Mouse (Mus musculus) granulocyte monocyte progenitor cell, adult 5-6 weeks (primary cell): ENCODE results near the gene B3galt5. TPM values are rescaled to one million over a fixed set of nuclear protein-coding genes. Genes with fewer than 3 reads are reported as not detected.

Source experiments
- ATAC-seq: replicated peaks from 2 replicates; pipeline ENCODE4 v1.8.0; 2016; ENCODE audit warnings: mild to moderate bottlenecking, moderate TSS enrichment, inconsistent platforms; ENCODE audit not compliant: poor library complexity, severe bottlenecking
- total RNA-seq, 2 experiments: library from RNA; stranded (forward) in 1 of 2; stranded (reverse) in 1 of 2; fragments of 200-712, 200-1000 nt in 1 of 2; fragments of >200 nt in 1 of 2; fragmentation: Nextera tagmentation in 1 of 2; gene quantifications; 2 replicates each; pipeline ENCODE4 v1.2.3; 2014 to 2017

Gene B3galt5
- 0.21 and 0.36 TPM in 2 replicates for total RNA-seq (2014; fragmentation: Nextera tagmentation)
- total RNA-seq (2017) = 0.39 and 4.3 TPM in 2 replicates

DNA sequence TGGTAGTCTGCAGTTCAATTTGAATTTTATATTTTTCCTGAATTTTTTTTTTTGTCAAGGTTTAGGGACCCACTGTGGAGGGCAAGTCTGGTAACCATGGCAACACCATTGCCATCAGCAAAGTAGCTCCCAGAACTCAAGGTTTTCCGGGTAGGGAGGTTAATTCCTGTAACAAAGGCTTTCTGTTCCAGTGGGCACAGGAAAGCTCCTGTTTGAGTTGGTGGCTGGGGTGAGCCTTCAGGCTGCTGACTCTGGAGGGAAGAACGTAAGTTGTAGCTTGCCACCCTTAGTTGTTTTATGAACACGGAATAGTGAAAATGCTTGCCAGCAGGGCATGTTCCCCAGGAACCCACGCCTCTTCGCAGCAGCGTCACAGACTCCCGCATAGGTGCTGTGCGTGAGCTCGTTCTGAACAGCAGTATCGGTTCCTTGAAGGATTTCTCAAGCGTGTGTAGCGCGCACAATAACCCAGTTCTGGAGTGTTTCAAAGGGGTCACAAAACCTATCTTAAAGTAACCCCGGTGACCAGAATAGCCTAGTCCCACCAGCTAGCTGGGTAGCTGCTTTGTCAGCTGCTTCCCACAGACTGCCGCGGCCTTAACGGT is at the start of gene B3galt5:
Gene B3galt5, plus strand, starts transcription at position 436 of the 605 bp plus-strand sequence.
- ATAC-seq = no peak

DNA sequence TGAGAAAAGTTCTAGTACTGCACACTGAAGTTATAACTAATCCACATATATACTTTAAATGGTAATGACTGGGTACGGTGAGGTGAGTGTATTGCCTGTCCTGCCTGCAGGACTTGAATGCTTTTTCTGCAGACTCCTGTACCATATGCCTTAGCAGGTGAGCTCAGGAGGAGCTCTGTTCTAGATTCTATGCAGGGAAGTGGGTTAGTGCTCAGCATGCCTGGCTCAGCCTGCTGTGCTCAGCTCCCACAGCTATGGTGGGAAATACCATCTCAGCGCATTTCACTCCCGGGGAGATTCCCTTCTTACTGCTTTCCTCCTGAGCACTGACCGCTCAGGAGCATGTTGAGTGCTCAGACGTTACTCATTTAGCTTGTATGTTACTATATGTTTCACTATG is 48.0 kb upstream of the B3galt5 start:
- no peak for ATAC-seq

DNA sequence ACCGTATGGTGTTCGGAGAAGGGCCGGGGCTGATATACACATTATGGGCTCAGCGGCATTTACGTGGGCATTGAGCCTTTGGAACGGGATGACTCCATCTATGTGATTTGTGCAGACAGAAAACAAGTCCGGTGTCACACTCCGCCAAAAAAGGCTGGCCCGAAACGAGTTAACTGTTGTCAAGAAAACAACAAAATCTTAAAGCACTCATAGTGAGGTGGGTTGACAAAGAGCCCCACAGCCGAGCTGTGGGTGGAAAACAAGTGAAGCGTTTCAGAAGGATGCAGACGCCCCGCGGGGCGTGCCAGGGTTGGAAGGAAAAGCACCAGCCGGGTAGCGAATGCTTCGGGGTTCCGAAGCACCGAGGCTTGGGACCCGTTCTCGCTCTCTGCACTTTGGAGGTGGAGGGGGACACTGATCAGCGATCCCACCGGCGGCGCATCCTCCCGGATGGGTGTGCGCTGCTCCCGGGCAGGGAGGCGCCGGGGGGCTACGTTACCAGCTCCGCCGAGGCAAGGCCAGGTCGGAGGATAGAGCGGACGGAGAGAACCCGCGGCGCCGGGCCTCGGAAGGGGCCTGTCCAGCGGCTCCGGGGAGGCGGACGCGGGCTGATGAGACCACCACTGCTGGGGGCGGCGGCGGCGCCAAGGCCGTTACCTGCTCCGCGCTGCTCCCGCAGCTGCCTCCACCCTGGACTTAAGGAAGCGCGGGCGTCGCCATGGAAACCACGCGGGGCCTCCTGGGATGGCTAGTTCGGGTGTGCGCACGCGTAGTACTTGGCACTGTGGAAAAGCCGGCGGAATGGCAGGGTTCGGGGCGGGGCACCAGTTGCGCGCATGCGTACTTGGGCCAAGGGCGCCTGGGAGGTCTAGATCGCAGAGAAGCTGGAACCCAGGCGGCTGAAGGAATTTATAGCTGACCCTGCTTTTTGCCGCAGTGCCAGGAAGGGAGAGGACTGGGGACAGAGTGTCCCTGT is 43.8 kb upstream of the B3galt5 start, which contains the start of gene Lca5l:
Gene Lca5l, minus strand, starts transcription at position 741 of the 976 bp plus-strand sequence.
- peak; percentile 99 for ATAC-seq

DNA sequence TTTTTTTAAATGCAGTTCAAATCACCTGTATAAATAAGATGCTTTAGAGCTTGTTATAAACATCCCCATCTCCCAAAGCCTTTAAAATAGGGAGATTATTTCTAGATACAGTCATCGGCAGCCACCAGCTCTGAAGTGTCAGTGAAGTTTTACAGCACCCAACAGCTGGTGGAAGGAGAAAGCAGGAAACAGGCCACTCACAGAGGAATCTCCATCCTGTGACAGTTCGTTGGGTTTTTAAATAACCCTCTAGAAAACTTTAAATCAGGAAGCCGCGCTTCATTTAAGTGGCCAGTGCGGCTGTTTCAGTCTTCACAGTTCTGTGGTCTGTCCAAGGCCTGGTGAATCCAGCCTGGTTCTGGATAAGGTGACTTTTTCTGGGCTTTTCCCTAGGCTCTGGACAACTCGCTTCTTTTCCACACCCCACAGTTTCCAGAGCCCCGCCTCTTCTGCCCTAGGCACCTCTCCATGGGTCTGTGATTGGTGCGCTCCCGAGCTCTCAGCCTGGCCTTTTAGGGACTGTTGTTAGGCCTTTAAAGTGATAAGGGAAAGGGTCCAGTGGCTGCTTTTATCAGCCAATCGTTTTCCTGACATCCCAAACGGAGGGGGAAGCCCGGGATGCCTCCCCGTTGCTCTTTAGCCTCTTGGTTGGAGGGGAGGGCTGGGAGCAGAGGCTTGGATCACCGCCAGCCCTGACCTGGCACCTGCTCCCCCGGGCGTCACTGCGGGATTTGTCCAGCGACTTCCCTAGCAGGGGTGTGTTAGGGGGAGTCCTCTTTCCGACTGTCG is 35.5 kb upstream of the B3galt5 start, which contains the start of gene Sh3bgr:
Gene Sh3bgr, plus strand, starts transcription at position 538 of the 789 bp plus-strand sequence.
- ATAC-seq = peak; percentile 70

DNA sequence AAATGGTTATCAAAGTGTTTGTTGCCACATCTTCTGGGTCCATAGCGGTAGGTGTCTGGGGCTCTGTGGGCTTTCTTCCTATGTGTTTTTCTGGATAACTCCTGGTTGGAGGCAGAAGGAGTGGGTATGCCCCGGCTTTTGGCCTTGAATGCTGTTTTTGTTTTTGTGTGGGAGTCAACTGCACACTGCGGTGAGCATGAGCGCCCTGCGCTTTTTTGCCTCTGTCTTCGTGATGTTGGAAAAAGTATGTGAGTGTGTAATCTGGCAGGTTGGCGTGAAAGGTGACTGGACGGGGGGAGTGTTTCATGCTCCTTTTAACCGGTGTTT is 34.9 kb upstream of the B3galt5 start:
- ATAC-seq = no peak

DNA sequence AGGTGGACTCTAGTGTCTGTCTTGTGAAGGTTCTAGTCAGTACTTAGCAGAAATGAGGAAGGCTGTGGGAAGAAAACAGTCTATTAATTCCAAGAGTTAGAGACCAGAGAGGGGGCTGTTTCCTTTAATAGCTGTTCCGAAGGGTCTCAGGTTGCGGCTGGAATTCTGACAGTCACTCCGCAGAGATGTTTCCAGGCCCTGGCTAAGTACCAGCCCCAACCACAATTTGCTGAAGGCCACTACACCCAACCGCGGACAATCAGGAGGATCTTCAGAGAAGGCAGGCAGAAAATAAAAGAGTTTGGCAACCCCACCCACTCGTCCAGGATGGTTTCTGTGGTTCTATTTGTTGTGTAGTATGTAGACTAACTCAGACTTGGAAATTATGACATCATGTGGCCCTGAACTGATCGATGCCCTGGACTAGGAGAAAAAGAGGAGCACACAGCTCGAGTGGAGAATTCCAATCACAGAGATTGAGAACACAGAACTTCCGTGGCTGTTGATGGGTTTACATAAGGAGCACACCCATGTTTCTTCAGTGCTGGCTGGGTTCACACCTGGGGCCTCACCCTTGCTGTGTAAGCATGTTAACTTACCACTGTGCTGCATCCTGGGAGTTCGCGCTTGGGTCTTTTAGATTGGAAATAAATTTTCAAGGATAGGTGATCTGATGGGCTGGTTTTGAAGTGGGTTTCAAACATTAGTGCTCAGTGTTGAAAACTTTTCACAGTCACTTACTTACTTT is 33.9 kb upstream of the B3galt5 start:
- no peak for ATAC-seq

DNA sequence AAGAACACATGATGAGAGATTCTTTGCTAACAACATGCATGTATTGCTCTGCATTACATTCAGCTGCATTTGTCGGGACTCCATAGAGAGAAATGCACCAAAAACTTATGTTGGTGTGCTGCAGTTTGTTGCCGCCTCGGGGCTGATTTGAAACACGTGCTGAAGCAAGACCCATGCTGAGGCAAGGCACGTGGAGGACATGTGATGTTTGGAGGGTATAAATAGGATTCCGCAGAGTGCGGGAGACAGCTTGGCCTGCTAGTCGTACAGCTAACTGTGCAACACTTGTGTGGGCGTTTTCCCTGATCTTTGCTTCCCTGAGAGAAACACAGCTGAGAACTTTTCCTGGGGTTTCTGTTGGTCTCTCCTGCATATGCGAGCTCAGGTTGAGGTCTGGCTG is 25.8 kb upstream of the B3galt5 start:
- no peak for ATAC-seq

DNA sequence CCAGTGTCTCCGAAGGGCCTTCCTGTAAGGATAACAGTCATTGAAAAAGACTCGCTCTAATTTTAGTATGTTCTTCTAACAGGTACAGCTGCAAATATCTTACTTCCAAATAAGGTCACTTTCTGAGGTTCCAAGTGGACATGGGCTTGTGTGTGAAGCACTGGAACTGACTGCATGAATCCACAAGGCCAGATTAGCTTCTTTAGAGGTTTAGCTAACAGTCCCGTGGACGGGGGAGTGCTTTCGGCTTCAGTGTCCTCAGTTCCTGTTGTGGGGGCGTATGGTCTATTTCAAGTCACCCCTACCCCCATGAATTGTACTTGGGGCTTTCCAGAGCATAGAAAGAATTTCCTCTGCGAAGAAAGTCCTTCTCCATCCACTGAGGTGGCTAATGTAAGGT is 24.7 kb upstream of the B3galt5 start:
- no peak for ATAC-seq

DNA sequence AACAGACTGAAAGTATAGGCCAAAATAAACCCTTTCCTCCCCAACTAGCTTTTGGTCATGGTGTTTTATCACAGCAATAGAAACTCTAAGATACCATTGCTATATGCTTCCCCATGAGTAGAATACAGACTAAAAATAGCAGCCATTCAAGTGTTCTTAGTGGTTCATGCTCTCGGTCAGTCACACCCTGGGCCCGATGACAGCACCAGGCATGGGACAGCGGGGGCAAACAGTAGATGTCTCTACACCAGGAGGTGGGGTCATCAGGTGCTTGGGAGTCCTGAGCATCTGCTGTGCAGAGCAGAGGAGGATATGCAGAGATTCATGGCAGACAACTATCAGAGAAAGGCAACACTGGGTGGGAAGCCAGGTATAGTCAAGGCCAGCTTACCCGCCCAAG is 22.6 kb upstream of the B3galt5 start:
- no peak for ATAC-seq

DNA sequence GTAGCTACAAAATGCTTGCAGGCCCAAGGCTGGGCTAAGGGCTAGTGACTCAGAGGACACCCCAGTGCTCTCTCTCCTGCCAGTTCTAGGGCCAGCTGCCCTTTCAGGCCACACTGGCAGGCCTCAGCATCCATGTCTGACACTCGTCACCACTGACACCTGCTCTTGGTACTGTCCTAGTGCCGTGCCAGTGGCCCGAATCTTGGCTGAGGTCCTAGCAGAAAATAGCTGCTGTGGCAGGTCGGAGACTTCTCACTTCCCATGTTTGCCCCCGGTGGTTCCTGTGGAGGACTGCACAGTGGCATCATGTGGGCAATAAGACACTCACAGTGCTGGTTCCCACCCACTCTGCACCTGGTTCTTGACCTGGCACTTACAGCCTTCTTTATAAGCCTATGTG is 14.1 kb upstream of the B3galt5 start:
- ATAC-seq = no peak

DNA sequence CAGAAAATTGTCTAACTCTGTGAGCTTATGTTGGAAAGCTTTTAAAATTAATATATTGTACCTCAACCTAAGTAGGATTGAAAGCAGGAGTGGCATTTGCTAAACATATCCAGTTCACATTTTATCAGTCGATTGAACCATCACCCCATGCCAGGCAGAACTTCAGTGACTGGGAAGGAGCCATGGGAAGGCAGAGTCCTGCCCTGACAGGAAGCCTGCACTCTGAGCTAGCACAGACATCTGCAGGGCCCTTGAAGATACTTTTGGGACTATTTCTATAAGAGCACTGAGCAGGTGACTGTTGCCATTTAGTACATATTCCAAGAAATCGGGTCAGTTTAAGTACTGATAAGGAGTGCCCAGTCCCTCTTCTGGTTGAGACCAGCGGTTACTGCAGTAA is 13.6 kb upstream of the B3galt5 start:
- ATAC-seq = no peak

DNA sequence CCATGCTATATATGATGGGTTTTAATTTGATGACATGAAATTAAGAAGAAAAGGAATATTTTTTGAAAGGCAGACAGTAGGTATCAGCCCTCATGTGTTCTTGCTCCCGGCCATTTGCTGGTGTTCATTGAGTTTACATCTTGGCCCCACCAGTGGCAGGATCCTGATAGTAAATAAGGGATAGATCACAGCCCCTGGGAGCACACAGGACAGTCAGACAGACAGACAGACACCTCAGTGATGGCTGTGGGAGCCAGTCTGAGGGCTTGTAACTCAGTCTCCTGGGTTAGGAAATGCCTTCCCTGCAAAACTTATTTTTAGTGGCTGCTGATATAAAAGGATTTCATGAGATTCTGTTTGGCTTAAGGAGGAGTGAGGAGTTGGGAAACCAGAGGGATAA is 13.1 kb upstream of the B3galt5 start:
- no peak for ATAC-seq

DNA sequence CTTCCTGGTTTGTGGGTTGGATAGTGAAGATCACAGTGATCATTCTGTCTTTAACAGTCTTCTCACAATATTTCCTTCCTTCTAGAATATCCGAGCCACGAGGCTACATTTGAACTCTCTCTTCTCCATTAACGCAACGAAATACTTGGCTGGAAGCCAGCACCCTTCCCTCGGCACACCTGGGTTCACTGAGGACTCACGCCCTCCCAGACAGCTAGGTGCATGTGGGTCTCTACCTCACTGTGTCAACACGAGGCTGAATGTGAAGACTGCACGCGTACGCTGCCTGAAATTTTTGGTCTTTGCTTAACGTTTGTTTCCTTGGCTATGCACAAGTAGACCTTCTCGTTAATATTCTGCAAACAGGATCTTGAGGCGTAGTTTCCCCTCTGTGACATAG is 7.2 kb upstream of the B3galt5 start:
- no peak for ATAC-seq

DNA sequence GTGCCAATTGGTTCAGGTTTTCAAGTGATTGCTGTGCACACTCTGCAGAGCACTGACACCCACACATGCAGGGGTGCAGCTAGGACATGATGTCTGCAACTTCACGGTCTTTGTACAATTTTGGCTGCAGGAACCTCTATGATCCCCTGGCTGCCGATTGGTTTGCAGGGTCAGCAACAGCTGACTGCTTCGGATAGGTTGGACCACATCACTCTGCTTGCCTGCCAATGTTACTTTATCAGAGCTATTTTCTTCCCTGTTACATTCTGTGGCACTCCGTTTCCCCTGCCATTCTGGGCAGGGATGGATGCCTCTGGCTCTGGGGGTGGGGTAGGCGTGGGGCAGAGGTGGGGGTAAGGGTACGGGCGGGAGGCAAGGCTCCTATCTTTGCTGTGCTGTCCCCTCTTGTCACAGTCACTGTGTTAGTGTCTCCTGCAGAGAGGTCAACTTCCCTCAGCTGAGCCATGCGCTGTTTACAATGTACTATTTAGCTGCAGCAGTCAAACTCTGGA is 6.5 kb upstream of the B3galt5 start:
- ATAC-seq = no peak

DNA sequence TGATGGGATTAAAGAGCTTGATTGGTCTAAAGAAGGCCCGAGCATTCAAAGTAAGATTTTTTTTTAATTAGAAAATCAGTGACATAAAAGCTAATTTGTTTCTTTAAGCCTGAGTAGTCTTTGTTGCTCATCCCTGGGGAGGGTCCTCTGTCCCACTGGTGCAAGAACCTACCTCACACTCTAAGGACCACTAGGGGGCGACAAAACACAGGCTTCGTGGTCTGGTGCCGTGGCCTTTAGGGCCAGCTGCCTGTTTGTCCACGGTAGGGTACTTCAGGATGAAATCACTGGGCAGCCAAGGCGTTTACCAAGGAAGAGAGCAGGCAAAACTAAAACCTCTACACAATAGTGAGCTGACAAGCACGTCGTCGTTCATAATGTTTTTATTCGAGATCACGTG is 5.2 kb upstream of the B3galt5 start:
- ATAC-seq = peak; percentile 93

DNA sequence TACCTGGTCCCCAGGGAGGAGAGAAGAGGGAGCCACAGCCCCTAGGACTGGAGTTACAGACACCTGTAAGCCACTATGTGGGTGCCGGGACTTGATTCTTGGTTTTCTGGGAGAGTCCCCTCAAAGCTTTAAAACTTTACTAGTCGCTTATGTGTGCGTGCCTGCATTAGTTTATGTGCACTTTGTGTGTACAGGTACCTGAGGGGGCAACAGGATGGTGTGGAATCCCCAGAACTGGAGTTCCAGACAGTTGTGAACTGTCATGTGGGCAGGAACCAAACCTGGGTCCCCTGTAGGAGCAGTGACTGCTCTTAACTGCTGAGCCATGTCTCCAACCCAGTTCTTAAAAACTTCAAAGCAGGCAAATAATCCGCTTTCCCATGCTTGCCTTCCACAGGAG is 4.3 kb upstream of the B3galt5 start:
- no peak for ATAC-seq

DNA sequence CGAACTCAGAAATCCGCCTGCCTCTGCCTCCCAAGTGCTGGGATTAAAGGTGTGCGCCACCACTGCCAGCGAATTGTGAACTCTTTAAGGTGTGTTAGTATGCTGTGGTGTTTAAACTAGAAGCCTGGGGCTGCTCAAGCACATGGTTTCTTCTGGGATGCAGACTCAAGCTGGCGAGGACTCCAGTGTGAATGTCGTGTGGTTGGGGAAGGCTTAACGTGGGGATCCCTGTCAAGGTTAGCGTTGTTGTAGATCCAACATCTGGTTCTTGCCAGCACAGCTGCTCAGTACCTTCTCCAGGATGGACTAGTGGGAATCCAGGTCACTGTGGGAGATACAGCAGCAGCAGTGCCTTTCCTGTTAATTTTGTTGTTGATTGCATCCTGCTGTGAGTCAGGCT is 3.6 kb upstream of the B3galt5 start:
- ATAC-seq = no peak

DNA sequence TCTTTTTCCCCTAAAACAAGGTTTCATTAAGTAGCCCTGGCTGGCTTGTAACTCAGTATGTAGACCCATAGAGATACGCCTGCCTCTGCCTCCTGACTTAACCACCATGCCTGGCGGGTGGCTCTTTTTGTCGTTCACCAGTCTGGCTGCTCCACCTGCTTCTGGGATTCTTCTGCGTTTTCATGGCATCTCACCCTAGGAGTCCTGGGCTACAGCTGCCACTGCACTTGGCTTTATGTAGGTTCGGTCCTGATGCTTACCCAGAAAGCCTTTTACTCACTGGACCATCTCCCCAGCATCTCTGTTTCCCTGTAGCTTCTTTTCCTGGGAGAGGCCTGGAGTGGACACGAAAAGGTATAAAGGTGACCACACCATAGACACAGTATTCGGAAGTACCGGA is 1.6 kb upstream of the B3galt5 start:
- no peak for ATAC-seq

DNA sequence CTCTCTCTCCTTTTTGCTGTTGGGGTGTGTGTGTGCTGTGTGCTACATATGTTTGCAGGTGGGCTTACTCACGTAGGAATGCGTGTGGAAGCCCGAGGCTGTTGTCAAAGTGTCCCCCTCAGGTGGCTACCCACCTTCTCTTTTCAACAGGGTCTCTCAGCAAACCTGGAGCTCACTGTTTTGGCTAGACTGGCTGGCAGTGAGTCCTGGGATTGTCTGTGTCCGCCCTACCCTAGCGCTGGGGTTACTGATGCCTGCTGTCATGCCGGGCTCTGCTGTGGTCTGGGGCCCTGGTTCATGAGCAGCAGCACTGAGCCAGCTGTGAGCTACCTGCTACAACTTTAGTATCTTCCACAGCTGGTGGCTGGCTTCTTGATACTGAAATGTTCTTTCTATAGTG is 8.9 kb downstream of the B3galt5 start:
- no peak for ATAC-seq

DNA sequence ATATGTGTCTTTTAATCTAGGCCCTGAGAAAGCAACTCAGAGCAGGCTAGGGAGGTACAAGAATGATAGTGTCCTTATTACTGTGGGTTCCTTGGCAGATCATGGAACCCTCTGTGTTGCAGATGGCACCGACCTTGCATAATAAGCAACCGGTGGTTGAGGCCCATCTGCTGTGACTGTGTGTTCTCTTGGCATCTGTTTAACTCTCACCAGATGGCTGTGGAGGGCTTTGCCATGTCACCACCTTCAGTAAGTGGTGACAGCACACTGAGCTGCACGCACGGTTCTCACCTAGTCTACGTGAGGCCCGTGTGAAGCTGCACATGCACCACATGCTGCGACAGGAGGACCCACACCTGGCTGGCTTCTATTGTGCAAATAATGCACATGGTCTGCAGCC is 14.0 kb downstream of the B3galt5 start:
- no peak for ATAC-seq
